Mouse (Mus musculus) kidney, postnatal 4 days (tissue): ENCODE results near the gene Pxn.
"Not testable (repeated sequence)": the region's sequence is repeated elsewhere in the genome, so short reads cannot be mapped to it uniquely, and the experiment has no call there.

Source experiments
- DNase-seq, 2 experiments: peaks; one replicate each; pipeline ENCODE4 v3.0.0; 2021; ENCODE audit warnings: mixed read lengths in 2 of 2

The Pxn gene

GRCm38 (mm10) chr5:115509790-115510689 lies 3.6 kb downstream of the Pxn start:
- DNase-seq: peak in 1 of 2 experiments; percentile 45

- DNase-seq: no peak
Measured at GRCm38 (mm10) chr5:115512375-115512774, 5.9 kb downstream of the Pxn start.

- DNase-seq: no peak
Measured at GRCm38 (mm10) chr5:115513246-115513645, 6.8 kb downstream of the Pxn start.

GRCm38 (mm10) chr5:115513721-115514120 lies 7.2 kb downstream of the Pxn start:
- DNase-seq: no peak

- no peak for DNase-seq
Measured at GRCm38 (mm10) chr5:115514346-115514745, 7.9 kb downstream of the Pxn start.

GRCm38 (mm10) chr5:115514896-115515587 lies 8.6 kb downstream of the Pxn start:
- peak; percentile 54 to 72 for DNase-seq

GRCm38 (mm10) chr5:115516081-115516907 lies 9.8 kb downstream of the Pxn start:
- peak; percentile 31 to 63 for DNase-seq

GRCm38 (mm10) chr5:115516908-115517307 lies 10.4 kb downstream of the Pxn start:
- no peak for DNase-seq

- DNase-seq: no peak
Measured at GRCm38 (mm10) chr5:115517501-115517900, 11.0 kb downstream of the Pxn start.

GRCm38 (mm10) chr5:115518214-115518613 lies 11.7 kb downstream of the Pxn start:
- DNase-seq: not testable (repeated sequence)

- peak in 1 of 2 experiments; percentile 62 for DNase-seq
Measured at GRCm38 (mm10) chr5:115520325-115520869, 13.9 kb downstream of the Pxn start.

GRCm38 (mm10) chr5:115521553-115522461 lies 15.3 kb downstream of the Pxn start:
- peak; percentile 46 to 74 for DNase-seq

GRCm38 (mm10) chr5:115522531-115522930 lies 16.1 kb downstream of the Pxn start:
- no peak for DNase-seq

- DNase-seq: peak in 1 of 2 experiments; percentile 58
Measured at GRCm38 (mm10) chr5:115522981-115523499, 16.6 kb downstream of the Pxn start.

- peak; percentile 73 to 88 for DNase-seq
Measured at GRCm38 (mm10) chr5:115523971-115524370, 17.5 kb downstream of the Pxn start.

GRCm38 (mm10) chr5:115524471-115524870 lies 18.0 kb downstream of the Pxn start:
- DNase-seq: no peak

GRCm38 (mm10) chr5:115525416-115525815 lies 18.9 kb downstream of the Pxn start:
- DNase-seq: peak in 1 of 2 experiments; percentile 47

- DNase-seq: peak in 1 of 2 experiments; percentile 49
Measured at GRCm38 (mm10) chr5:115525943-115526342, 19.5 kb downstream of the Pxn start.

GRCm38 (mm10) chr5:115526456-115527202 lies 20.2 kb downstream of the Pxn start:
- DNase-seq: no peak

- peak in 1 of 2 experiments; percentile 4 for DNase-seq
Measured at GRCm38 (mm10) chr5:115528128-115528527, 21.7 kb downstream of the Pxn start.
